Mouse (Mus musculus) thymus, postnatal 0 days (tissue): ENCODE data around the gene Lrp3. TPM values are rescaled to one million over a fixed set of nuclear protein-coding genes. Genes with fewer than 3 reads are reported as not detected.
"Not testable (repeated sequence)": the region's sequence is repeated elsewhere in the genome, so short reads cannot be mapped to it uniquely, and the experiment has no call there.

Experiments
- DNase-seq: peaks from one replicate; pipeline ENCODE4 v3.0.0-alpha.2; 2015; ENCODE audit warnings: low spot score
- polyA plus RNA-seq: library from polyadenylated mRNA; unstranded; fragments of >200 nt; fragmentation: Nextera tagmentation; extraction: Ambion mirVana; gene quantifications from 2 replicates; pipeline ENCODE4 v1.2.1, GENCODE M21; 2015

Lrp3 gene
- 0.42 and 0.43 TPM in 2 replicates for polyA plus RNA-seq

DNA sequence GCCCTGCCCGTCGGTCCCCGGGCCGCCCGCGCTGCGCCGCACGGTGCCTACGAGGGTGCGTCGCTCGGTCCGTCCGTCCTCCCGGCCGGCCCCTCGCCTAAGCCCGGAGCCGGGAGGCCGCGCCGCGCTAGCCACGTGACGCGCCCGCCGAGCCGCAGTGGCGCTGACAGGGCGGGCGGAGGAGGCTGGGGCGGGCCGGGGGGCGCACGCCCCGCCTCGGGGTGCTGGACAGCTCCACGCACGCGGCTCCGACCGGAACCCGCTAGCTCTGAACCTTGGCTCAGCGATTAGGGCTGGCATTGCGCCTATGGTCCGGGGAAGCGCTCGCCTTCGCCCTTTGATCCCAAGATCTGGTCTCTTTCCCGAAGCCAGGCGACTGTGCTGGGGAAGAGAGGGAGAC lies at the start of gene Lrp3:
Gene Lrp3 (minus strand): TSS at position 274 of the 400 bp plus-strand sequence.
- DNase-seq, result no peak

DNA sequence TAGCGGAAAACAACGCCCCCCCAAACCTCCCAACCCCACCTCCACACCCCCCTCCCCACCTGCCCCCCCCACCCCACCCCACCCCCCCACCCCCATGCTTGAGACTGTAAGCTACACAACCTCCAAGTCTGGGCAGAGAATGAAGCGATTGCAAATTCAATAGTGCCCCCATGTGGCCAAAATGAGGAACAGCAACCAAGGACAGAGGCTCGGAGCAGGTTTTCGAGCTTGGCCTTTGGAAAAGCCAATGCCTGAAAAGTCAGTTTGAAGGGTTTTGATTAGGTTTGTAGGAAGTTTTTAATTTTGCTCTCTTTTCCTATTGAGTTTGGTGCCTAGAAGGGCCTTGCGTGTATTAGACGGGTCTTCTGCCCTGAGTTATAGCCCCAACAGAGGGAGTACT lies 49.4 kb upstream of the Lrp3 start:
- DNase-seq, result peak; percentile 68

DNA sequence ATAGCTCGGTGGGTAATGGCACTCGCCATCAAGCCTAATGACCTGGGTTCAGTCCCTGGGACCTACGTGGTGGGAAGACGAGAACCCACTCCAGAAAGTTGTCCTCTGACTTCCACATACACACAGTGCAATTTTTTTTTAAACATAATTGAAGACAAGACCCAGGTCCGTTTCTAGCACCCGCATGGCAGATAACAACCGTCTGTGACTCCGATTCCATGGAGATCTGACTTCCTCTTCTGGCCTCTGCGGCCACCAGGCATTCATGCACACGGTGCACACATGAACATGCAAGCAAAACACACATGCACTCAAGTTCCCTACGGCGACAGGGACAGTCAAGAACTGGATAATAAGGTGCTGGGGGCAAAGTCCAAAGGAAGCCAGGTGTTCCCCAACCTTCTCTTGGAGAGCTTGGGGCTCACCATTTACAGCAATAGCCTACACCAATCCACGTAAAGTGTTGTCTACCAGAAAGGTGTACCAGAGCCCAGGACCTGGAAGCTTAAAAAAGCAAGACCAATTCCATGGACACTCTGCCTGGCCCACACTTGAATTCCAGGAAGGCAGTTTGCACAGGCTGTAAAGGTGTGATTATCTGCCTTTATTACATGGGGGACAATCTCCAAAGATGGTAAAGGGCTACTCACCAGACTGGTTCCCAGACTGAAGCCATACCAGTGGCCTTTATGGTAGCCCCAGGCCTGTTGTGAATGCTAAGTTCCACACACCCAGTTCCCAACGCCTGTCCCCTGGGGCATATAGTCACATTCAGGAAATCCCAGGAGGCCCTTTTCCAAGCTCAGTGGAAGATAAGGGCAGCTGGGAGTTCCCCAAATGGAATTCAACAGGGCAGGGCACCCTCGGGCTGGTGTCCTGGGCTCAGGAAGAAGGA lies 48.5 kb upstream of the Lrp3 start:
- DNase-seq, result no peak

DNA sequence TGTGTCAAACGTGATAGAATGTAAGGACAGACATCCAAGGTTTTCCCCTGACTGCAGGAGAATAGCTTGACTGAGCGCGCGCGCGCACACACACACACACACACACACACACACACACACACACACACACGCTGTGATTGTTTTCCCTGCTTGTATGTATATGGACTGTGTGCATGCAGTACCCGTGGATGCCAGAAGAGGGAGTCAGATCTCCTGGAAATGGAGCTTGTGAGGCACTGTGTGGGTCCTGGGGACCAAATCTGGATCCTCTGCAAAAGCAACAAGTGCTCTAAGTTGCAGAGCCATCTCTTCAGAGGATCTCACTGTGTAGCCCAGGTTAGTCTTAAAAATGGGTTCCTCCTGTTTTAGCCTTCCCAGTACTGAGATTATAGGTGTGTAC lies 44.1 kb upstream of the Lrp3 start:
- DNase-seq, result no peak

DNA sequence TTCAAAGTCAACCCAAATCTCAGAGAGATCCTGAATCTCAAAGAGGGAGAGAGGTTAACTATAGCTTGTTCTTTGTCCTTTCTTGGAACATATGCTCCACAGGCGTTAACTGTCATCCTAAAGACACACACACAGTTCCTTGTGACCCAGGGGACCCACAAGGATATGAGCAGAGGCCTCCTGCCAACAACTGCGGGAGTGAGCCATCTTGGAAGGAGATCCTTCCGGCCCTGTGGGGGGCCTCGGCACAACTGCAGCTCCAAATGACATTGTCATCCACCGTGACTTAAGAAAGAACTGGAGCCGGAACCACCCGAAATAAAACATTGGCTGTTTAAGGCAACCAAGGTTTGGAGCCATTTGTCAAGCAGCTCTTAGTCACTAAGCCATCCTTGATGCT lies 43.0 kb upstream of the Lrp3 start:
- DNase-seq, result no peak

DNA sequence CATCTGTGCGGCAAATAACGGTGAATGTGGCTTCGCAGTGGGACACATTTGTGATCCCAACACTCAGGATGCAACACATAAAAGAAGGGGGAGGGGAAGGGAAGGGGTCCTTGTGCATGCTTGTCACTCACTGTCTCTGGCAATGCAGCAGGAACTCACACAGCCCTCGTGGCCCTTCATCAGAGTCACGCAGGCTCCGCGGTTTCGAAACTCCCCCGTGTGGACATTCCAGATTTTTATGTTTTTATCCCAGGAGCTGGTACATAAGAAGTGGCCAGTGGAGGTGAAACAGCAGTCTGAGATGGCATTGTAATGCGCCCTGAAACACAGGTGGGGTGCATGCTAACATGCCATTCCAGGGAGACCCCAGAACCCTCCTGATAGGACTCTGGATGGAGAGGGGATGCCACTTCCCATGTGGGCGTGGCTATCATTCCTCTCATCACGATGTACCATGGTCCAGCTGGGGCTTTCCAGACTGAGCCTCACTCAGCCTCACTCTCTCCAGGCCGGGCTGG lies 36.8 kb upstream of the Lrp3 start:
- DNase-seq, result no peak

DNA sequence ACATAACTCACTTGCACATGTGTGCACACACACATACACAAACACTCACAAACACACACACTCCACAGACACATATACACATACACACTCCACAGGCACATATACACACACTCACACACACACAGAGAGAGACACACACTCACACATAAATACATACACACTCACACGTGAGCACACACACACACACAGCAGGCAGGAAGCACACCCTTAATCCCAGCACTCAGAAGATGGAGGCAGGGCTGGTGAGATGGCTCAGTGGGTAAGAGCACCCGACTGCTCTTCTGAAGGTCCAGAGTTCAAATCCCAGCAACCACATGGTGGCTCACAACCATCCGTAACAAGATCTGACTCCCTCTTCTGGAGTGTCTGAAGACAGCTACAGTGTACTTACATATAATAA lies 22.6 kb upstream of the Lrp3 start:
- DNase-seq, result not testable (repeated sequence)

DNA sequence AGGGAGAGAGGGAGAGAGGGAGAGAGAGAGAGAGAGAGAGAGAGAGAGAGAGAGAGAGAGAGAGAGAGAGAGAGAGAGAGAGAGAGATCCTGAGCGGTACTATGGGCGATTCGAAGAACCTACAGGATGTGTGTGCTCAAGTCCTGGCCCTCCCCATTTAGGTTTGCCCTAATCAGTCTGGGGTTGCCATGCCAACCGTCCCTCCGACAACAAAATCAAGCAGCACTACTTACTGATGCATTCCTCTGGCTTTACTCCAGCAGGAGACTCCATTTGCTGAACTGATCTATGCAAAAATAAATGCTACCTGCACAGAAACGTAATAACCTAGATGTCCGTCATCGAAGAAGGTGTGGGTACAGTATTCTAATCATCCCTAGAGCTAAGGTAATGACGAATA lies 20.0 kb upstream of the Lrp3 start:
- DNase-seq, result peak; percentile 43

DNA sequence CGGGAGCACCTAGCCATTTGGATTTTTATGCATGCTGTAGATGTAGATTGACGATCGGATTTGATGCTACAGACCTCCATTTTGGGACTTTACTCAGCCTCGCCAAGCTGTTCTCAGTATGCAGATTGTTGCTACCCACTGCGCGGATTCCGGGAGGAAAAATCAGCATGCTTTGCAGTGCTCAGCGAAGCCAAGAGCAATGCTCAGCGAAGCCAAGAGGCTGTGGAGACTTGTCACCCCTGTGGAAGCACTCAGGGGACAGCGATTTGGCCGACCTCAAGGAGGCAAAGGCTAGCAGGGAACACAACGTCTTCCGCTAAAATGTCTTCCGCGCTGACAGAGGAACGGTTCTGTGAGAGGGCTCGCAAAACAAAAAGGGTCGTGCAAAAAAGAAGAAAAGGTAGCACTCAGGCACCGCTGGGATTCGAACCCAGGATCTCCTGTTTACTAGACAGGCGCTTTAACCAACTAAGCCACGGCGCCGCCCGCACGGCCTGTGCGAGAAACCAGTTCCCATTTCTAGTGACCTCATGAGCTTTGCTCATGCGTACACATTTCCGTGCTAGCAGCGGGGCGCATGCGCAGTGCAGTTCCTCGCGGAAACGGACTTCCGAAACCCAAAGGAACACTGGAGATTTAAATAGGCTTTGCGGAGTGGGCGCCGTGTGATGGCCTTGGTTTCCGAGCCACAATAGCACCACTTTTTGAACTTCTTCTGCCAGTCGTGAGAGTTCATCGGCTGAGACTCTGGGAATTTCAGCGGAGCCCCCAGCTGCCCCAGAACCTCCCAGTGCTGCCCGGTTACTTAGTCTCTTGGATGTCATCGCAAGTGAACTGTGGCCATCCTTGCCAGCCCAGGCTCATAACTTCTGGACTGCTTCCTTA lies 19.3 kb upstream of the Lrp3 start:
- peak; percentile 99 for DNase-seq

DNA sequence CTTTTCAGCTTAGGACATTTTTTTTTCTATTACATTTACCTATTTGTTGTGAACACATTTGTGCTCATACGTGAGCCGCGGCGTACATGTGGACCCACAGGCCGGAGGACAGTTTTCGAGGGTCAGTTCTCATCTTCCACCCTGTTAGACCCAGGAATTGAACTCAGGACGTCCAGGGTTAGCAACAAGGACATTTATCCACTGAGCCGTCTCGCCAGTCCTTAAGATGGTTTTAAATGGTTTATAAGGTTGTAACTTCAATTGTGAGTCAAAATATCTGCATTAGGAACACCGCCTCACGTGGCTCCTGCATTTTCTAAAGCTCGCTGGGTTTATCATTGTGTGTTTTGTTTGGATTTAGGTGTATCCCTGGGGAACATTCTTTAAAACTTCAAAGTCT lies 18.6 kb upstream of the Lrp3 start:
- no peak for DNase-seq

DNA sequence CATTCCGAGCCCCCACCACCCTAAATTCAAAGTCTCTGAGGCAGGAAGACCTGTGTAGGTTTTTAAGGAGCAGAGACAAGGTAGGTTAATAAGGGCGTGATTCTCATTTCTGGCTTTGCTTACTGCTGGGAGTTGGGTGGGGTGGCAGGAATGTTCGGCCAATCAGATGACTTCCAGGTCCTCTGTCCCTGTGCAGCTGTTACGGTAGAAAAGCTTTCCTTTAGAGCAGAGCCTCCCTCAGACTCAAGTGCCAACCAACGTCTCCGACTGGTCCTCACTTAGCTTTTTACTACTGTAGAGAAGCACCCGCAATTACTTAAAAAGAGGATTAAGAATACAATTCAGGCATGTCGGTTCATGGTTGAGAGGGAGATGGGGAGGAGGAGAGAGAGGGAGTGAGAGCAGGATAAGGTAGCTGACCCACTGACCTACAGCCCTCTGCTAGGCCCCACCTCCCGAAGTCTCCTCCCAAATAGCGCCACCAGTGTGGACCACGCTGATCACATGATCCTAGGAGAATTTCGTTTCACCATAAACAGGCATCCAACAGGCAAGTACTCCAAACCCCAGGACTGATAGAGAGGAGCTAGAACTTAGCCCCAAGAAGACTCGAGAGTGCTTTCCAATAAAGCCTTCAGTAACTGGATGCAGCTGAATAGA lies 17.6 kb upstream of the Lrp3 start:
- DNase-seq, result no peak

DNA sequence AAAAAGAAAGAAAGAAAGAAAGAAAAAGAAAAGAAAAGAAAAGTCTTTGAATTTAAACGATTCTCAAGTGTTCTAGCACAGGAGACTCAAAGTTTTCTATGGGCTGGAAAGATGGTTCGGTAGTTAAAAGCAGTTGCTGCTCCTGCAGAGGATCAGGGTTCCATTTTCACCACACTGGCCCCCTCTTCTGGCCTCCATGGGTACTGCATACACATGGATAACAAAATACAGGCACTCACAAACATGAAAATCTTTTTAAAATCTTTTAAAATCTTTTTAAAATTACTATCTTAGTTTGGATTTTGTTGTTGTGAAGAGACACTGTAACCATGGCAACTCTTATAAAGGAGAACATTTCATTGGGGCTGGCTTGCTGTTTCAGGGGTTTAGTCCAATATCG lies 15.0 kb upstream of the Lrp3 start:
- no peak for DNase-seq

DNA sequence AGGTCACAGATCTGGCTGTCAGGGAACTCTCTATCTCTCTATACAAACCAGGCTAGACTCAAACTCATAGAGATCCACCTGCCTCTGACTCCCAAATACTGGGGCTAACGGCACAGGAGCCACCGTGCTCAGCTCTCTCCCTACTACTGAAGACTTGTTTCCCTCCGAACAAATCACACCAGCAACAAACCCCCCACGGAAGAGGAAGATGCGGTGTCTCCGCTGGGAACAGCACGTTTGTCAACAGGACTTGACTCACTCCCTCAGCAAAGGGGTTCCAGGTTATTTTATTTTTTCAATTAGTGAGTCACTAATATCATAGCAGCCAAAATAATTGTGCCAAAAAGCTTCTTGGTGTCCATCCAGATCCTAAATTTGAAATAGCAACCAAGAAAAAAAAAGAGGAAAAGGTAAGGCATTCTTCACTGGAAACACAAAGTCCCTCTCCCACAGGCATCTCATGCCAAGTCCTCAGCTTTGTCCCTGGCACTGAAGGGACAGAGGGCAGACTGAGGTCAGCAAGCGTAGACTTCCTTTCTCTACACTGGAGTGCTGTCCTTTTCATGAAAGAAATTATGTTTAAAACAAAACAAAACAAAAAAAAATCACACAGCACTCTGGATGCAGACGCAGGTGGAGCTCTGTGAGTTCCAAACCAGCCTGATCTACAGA lies 5.5 kb upstream of the Lrp3 start:
- no peak for DNase-seq

DNA sequence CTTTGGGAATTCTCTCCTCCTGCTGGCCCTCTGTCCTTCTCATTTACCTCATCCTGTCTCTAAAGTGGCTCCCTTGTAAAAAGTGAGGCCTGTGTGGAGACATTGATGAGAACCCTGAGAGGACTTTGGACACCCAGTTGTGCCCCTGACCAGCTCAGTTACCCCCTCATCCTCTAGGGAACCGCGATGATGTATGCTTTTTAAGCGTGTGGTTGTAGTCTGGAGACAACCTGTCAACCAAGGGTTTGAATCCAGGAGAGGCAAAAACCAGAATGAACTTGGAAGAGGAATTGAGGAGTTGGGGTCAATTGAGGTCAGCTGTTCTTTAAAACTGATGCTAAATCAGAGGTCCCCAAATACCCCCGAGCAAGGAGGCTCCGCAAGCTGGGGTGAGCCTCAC lies 433 bp upstream of the Lrp3 start:
- no peak for DNase-seq

DNA sequence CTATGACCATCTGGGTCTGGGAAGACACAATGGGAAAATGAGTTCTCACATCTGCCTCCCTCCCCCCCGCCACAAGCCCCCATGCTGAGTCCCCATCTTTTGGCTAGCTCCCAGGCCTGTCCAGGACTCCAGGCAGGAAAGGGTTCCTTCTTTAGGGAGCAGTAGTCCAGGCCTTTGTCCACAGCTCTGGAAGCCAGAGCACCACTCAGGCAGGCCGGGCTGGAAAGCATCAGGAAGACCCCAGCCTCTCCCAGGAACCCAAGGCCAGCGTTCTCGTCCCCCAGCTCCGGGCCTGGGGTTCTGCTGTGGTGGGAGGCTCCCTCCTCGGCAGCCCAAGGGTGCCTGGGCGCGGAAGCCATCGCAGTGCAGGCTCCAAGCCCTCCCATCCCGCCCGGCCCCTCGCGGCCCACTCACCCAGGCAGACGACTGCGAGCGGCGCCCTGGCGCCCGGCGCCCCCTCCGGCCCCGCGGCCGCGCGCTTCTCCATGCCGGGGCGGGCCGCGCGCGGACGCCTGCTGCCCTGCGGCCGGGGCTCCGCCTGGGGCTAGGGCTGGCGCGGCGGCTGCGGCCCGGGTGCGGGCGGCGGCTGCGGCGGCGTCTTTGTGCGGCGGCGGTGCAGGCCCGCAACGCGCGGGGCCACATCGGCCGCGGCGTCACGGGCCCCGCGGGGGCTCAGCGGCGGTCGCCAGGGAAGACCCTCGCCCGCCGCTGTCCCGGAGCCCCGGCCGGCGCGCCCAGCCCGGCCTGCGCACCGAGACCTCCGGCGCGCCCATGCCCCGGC lies 666 bp downstream of the Lrp3 start:
- no peak for DNase-seq

DNA sequence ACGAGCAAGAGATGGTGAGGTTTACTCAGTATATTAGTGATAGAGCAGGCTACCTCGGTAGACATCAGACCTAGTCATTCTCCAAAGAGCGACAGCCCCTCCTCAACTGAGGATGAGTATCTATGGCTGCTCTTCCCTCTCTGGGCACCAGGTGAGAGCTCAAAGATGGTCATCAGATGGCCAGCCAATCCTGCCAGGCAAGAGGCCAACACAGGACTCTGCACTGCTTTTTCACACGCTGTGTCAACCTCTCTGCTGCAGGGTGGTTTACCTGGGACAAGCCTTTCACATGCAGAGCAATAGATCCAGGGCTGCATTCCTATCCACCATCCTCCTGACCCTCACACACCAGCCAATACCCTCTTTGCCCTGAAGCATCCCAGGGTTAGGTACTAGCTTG lies 3.5 kb downstream of the Lrp3 start:
- DNase-seq, result no peak

DNA sequence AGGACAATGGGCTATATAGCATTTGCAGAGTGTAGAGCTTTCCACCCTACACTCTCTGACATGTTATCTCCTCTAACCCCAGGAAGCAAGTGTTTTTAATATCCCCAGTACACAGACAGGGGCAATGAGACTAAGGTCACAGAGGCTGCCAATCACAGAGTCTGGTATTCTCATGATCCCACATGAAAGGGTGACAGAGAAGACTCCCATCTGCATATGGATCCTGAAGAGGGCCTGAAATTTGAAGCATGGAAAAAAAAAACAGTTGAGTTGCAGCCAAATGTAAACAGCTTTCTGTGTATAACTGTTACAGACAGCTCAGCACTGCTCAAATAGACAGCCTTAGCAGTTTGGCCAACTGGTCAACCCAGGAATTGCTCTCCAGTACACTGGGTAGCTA lies 15.5 kb downstream of the Lrp3 start:
- no peak for DNase-seq

DNA sequence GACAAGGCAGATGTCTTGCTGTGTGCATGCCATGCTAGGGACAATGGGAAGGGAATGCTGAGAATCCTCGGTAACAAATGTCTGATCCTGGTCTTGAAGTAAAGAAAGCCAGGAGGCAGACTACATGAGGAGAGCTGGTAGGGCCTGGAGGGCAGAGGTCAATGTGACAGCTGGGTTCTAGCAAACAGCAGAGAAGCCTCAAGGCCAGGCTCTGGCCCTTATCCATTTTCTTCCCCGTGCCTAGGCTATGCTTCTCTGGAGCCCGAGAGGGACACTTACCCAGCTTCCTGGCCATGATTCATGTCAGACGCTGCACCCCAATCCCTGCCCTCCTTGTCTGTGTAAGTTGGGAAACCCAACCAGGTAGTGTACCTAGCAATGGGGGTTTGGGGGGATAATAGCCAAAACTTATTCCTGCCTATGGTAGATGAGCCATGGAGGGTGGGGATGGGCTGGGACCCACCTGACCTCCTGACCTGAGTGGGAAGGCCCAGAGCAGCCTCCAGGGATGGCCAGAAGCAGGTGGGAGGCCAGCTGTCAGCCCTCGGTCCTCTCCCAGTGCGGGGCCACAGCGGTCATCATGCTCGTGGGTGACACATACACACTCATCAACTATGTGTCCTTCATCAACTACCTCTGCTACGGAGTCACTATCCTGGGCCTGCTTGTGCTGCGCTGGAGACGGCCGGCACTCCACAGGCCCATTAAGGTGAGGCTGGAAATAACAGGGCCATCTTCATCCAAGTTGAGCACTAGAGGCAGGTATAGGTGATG lies 16.1 kb downstream of the Lrp3 start:
- DNase-seq, result no peak

DNA sequence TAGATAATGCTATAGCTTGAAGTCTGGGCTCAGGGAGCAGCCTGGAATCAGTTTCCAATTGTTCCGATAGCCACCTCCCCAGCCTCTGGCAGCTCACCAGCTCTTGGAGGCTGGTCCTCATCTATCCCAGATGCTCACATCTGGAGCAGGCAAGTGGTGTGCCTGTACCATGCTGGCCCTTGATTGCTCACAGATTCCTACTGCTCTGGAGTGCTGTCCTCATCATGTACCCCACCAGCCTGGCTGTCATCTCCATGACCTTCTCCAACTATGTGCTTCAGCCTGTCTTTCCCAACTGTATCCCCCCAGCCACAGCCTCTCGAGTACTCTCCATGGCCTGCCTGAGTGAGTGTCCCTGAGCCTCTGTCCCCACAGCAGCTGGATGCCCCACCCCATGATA lies 18.3 kb downstream of the Lrp3 start:
- DNase-seq, result no peak
